Mouse (Mus musculus): ENCODE data around the gene Brf1.

Gene Brf1

DNA sequence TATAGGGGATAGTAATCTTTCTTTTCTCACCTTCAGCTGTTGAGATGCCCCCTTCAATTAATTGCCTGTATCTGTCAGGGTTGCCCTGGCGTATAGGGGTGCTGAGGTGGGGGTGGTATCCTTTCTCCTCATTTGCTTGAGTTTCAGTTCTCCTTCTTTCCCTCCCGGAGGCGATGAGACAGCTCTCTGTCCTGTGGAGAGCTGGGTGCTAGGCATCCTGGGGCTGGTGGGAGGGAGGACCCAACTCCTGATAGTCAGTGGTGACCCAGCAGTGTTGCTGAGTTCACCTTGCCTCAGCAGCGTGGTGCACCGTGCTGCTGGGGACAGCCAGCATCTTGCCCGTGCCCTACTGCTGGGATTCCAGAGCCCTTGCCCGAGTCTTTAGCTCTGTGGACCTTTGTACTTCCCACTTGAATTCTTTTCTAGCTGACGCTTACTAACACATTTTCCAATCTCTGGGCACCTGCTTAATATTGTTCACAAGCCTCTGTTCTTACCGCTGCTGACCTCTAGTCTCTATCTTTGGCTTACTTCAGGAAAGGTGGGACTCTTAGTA is 17.0 kb upstream of the Brf1 start:
- no peak for DNase-seq (ENCODE audit: low spot score)

DNA sequence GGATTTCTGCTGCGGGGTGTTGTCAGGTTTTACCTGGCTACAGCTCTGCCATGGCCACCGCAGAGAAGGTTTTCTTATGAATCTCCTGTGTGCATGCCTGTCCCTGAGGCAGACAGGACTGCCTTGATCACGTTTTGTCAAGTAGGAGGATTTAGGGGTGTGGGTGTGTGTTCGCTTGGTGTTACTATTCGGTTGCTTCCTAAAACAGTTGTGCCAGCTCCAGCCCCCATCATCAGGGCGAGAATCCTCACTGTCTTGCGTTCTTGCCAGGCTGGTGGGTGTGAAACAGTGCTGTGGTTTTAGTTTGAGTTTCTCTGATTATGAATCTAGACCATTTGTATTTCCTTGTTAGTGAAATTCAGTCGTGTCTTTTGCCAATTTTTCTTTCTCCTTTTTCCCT is 16.5 kb upstream of the Brf1 start:
- peak; percentile 76 for DNase-seq (ENCODE audit: low spot score)

GRCm38 (mm10) chr12:113015956-113016355 is 15.5 kb upstream of the Brf1 start:
- no peak for DNase-seq (ENCODE audit: low spot score)

- no peak for DNase-seq (ENCODE audit: low spot score)
These were observed 14.4 kb upstream of the Brf1 start for GRCm38 (mm10) chr12:113014561-113015556.

GRCm38 (mm10) chr12:113013604-113014558 is 13.4 kb upstream of the Brf1 start, which contains the start of gene Pacs2:
Pacs2 (plus strand) TSS chr12:113014508.
- peak; percentile 94 for DNase-seq (ENCODE audit: low spot score)

DNA sequence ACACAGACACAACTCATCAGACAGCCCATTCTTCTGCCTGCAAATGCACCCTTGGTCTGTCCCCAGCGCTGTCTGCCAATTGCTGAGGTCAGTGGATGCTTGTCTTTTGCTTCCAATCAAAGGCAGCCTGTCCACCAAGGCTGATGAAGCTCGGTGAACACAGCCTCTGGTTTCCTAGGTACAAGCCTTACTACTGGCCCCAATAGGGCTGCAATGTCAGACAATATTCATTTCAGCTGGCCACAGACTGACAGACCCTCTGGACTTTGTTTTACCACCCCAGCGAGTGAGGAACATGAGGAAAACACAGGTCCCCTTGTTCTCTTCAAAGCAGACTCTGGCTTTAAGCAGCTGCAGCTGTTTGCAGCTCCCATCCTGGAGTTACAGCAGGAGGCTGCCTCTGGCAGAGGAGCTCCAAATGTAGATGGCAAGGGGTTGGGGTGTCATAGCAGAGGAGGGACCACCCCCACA is 12.6 kb upstream of the Brf1 start:
- peak; percentile 82 for DNase-seq (ENCODE audit: low spot score)

GRCm38 (mm10) chr12:113012443-113012842 is 11.9 kb upstream of the Brf1 start:
- no peak for DNase-seq (ENCODE audit: low spot score)

DNA sequence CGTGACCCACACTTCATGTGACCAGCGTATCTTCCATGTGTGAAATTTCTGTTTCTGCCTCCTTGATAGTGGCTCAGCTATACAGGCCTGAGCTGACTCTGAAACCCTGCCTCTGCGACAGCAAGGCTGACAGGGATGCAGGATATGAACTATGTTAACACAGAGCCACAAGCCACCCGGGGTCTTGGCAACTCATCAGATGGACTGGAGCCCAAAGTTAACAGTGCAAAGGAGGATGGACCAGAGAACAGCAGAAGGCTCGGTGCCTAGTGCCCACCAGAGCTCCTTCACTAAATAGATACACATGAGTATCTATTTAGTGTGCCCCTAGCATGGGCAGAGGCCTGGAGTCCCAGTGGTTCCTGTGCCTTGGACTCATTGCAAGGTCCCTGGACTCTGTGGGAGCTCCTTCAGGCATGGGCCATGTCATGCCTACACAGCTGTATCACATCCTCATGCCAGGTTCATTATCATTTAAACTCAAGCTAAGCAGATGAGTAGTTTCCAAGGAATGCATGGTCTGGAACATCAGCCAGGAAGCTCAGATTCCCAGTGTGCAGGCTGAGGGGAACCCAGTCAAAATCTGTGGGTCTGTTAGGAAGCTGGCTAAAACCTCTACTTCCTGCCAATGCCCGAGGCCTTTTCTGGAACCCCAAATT is 11.3 kb upstream of the Brf1 start:
- DNase-seq (ENCODE audit: low spot score) = no peak

- peak; percentile 85 for DNase-seq (ENCODE audit: low spot score)
These were observed 4.5 kb upstream of the Brf1 start for GRCm38 (mm10) chr12:113004993-113005392.

GRCm38 (mm10) chr12:113004011-113004410 is 3.5 kb upstream of the Brf1 start:
- DNase-seq (ENCODE audit: low spot score) = no peak

- no peak for DNase-seq (ENCODE audit: low spot score)
These were observed 2.2 kb upstream of the Brf1 start for GRCm38 (mm10) chr12:113002667-113003066.

DNA sequence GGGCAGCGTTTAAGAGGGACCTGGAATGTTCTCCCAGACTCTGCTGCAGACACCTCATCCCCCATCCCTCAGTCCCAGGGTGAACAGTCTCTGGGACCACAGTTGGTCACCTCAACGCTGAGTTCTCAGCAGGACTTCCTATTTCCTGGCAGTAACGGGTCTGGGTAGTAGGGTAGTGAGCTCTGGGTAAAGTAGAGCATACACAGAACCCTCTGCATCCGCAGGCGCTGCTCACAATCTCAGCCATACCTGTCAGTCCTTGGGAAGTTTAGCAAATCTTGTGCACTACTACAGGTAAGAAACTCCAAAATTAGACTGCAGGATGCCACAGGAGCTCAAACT is 600 bp upstream of the Brf1 start:
- no peak for DNase-seq (ENCODE audit: low spot score)

DNA sequence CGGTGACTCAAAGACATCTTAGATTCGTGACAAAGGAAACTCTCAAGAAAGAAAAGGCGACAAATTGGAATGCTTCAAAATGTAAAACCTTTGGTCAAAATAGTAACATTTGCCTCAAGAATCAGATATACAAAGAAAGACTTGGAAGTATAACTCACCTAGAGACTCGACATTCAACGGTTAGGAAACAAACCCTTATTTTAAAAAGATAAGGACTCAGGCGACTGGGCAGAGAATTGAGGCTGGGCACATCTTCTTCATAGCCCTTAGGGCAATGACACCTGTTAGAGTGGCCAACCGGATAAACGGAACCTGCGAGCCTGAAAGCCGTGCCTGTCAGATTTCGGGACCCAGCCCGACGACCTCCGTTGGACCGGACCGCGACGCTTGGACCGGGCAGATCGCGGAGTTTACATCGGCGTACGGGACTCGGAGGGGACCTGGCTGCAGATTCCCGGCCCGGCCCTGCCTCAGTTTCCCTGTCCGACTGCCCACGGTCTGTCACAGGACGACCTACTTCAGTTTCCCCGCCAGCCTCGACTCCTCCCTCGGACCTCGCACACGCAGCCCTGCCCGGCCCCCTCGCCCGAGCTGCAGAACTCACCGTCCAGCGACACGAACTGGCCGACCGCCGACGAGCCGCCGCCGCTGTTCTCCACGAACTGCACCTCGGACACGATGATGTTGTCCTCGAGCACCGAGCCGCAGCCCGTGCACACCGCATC is 773 bp downstream of the Brf1 start:
- no peak for DNase-seq (ENCODE audit: low spot score)

DNA sequence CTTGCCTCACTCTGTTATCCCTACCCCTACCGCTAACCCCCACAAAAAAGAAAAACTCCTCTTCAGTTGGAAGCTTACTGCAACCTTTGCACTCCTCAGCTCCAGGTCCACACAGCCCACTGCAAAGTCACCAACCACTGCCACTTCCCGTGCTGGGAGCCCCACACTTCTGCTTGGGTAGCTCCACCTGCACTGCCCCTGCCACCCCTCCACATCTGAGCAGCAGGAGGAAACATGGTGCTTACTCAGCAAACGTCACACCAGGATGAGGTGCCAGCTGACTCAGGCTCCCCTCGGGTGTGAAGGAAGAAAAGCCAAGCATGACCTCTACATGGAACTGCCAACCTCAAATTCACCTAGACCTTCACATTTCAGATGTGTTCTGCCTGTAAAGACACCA is 6.4 kb downstream of the Brf1 start:
- no peak for DNase-seq (ENCODE audit: low spot score)

DNA sequence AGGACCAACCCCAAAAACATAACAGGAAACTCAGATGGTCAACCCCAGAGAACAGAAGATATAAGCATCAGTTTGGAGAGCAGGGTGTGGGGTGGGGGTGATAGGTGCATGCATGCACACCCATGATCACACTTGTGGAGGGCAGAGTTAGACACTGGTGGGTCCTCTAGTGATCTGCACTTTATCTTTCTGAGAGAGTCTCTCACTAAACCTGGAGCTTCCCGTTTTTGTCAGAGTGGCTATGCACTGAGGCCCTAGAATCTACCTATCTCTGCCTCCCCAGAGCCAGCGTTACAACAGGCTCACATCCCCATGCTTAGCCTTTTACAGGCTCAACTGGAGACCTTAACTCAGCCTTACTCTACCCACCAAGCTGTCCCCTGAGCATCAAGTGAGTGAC is 9.1 kb downstream of the Brf1 start:
- no peak for DNase-seq (ENCODE audit: low spot score)

GRCm38 (mm10) chr12:112990706-112991405 is 9.6 kb downstream of the Brf1 start:
- no peak for DNase-seq (ENCODE audit: low spot score)

DNA sequence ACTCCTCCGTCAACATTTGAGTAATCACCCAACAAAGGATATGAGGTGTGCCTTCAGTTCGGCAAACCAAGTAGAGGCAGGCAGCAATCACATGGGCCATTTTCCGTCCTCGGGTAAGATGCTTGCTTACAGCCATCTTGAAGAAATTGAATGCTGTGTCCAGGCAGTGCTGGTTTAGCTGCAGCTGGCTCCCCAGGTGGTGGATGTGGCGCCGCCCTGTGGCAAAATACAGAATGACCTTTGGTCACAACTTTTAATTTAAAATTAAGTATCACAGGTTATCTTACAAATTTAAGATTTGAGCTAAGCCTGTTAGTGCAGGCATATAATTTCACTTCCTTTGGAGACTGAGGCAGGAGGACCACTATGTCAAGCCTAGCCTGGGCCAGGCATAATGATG is 12.6 kb downstream of the Brf1 start:
- no peak for DNase-seq (ENCODE audit: low spot score)

DNA sequence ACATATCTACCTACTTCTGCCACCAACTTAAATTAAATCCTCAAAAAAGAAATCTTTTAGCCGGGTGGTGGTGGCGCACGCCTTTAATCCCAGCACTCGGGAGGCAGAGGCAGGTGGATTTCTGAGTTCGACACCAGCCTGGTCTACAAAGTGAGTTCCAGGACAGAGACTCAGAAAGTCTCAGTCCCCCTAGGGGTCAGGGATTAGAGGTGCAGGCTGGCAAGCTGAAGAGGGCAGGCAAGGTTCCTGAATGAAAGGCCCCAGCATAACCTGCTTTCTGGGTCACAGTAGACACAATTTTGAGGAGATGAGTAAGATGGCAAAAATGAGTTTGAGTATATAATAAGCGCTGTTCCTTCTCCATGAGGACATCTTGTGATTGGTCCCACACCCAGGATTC is 15.2 kb downstream of the Brf1 start:
- no peak for DNase-seq (ENCODE audit: low spot score)

- DNase-seq (ENCODE audit: low spot score) = no peak
These were observed 18.5 kb downstream of the Brf1 start for GRCm38 (mm10) chr12:112982031-112982430.

DNA sequence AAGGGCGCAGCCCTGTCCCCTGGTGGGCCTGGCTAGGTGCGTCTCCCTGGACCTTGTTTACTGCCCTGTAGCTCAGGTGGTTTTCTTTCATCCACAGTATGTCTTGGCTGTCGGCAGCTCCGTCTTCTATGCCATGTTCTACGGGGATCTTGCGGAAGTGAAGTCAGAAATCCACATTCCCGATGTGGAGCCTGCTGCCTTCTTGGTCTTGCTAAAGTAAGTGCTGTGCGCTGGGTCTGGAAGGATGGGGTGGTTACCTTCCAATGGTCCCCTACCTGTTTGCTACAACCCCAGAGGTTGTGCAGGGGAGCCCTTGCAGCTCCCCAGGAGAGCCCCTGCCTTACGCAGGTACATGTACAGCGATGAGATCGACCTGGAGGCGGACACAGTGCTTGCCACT is 23.3 kb downstream of the Brf1 start:
- no peak for DNase-seq (ENCODE audit: low spot score)
